Mouse (Mus musculus) right cerebral cortex, postnatal 10 days (tissue): ENCODE measurements at regions not wholly inside any gene's neighbourhood (a gene's known extent, or its start where the extent isn't known, plus 50 kb on each side); places are given as distances from the start of the nearest gene placed in this dataset.

Experiments
- DNase-seq, 2 experiments: peaks; one replicate each; pipeline ENCODE4 v3.0.0; 2021; ENCODE audit warnings: low spot score in 2 of 2

GRCm38 (mm10) chr7:129814149-129814860 lies 222.6 kb downstream of the Wdr11 start:
- DNase-seq, result no peak

DNA sequence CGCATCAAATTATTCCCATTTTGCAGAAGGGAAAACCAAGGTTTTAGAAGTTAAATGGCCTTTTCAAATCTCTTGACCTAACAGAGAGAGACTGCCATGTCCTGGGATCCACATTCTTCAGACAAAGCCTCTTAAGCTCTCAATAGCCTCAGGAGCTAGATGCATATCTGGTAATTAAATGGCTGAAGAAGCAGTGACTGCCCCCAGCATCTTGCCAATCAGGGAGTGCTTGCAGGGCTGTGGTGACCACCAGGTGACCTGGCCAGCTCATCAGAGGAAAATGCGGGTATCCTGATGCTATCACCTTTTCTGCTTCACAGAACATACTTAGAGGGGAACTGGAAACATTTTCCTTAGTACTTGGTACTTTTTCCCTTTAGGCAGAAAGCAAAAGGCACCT lies 227.2 kb downstream of the Wdr11 start:
- no peak for DNase-seq

DNA sequence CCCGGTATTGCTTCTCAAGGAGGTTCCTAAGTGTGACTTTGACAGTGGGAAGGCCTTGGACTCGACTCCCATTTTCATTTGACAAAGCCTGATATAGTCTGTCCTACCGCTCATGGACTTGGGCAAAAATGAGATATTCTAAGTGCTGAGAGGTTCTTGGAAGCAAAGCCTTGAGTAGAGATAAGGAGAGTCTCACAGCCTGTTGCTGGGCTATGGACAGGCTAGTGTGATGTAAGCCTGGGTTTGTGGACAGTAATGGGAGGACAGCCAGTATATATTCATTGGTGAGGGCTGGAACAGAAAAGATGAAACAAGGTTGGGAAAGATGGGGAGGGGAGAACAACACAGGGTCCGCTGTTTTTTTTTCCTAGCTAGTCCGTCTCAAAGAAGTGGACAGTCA lies 228.0 kb downstream of the Wdr11 start:
- DNase-seq, result no peak

DNA sequence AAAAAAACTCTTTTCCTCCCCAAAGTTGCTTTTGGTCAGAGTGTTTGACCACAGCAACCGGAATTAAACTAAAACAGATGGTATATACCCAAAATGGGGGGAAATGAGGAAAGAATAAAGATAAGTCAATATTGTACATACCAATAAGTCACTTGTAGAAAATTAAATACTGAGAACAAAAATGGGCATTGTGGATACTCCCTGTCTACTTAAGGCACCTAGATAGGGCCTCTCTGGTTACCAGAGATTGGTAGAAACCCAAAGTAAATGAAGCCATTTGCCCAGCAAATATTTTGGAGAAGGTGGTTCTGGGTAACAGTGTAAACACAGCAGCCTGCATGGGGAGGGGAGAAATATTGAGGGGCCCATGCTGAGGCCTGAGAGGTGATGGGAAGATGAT lies 237.3 kb downstream of the Wdr11 start:
- no peak for DNase-seq

DNA sequence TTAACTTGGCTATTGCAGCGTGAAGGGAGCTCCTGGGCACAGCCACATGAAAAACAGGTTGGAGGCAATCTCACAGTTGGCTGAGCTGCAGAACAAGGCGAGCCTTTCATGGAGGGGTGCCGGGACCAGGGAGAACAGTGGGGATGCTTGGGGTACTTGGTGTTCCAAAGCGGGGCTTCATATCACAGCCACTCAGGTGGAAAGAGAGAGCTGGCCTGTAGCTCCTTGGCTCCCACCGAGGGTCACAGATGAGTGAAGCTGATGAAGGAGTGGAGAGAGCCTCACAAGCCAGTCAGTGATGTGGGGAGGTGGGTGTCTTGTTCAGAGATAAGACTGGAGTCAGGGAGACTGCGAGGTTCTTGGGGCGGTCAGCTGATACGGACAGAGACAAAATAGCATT lies 241.2 kb downstream of the Wdr11 start:
- DNase-seq, result no peak

DNA sequence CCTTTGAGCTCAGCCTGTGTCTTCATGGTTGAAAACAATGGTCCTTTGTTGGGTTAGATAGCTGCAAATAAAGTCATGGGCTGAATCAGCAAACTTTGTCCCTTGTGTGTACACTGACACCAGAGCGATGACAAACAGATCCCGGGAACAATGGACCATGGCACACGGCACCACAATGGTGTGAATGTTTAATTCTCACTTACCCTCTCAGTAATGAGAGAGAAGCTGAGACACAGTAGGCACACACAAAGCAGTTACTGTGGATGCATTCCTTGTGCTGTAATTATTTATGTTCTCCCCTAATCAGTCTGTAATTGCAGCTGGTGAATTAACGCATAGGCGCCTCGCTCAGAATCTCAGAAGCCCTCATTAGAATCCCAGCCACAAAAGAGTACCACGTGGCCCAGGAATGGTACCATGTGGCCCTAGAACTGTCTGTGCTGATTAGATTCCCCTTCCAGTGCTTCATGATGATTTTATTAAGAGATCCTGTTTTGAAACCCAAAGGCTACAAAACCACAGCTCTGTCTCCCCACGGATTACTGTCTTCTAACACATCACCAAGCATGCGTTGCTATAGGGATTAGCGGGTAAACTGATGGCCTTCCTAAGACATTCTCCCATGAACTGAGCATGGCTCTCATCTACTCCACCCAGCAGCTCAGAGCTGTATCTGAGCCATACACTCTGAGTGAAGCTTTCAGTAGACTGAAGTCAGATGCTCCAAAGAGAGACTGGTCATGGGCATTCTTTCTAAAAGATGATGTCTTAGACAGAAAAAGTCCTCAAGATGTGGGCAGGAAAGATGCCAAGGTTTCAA lies 250.8 kb downstream of the Wdr11 start:
- peak; percentile 26 to 31 for DNase-seq

GRCm38 (mm10) chr7:129847136-129847535 lies 255.5 kb downstream of the Wdr11 start:
- peak in 1 of 2 experiments; percentile 29 for DNase-seq

DNA sequence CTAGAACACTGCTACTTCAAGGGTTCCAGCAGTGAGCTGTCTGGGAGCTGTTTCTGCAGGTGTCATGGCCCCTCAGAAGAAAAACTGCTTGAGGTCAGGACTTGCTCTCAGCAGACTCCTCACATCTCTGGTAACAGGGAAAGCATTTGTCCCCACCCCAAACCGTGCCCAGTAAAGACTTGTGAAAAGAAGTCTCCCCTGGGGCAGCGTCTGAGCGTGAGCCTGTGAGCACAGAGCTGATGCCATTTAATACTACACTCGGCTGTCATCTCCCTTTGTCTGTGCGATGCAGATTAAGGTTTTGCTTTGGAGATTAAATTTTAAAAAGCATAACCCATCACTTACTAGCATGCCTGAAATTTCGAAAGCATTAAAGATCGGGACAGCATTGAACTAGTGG lies 261.9 kb downstream of the Wdr11 start:
- DNase-seq, result no peak

DNA sequence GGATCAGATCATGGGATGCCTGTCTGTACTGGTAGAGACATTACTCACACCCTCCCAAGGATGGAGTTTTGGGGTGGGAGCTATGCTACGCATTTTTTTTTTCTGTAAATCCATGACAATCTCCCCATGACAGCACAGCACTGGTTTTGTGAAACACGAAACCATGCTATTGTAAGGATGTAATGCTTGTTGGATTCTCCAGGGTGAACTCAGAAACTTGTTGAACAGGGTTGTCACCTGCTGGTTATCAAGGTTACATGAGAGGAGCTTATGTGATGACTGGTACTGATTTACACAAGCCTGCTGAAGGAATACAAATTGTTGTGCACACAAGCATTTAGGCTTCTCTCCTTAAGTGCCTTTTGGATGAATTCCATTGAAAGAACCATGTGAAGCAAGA lies 263.3 kb downstream of the Wdr11 start:
- no peak for DNase-seq

- DNase-seq, result no peak
Observed at GRCm38 (mm10) chr7:129862966-129863365, 271.3 kb downstream of the Wdr11 start.

DNA sequence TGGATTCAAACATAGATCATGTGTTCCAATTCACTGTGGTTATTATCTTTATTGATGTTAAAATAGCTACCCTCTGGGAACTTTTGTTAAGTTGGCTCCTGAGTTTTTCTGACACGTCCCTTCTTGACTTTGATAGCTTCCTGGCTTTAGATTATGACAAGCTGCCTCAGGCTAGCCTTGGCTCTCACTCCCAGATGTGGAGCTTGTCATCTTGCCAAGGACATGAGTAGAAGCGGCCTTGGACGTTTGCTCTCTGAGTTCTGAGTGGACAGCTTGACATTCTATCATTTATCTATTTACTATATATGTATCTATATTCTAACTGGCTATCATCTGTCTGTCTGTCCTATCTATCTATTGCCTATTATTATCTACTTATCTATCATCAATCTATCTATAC lies 273.9 kb downstream of the Wdr11 start:
- DNase-seq, result no peak

DNA sequence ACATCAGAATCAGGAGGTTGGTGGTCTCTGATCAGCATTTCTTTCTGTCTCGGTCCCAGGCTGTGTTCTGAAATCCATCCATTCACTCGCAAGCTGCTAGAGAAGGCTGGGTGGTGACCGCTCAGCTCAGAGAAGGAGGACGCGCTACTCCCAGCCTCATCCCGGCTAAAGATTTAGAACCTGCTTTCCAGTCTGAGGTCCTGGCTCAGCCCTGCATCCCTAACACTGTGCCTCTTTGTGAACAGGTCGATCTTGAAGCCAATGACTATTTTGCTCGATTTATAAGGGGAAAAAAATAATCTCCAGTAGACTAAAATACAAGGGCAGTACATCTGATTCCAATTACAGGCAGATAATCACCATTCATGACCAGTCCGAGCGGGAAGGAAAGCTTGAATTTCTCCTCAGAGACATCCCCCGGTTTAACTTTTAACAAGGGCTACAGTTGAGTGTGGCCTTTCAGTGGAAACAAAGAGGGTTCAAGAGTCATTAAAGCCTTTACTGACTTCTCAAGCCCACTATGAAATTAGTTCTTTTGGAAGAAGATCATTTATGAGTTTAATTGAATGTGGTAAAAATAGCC lies 280.6 kb downstream of the Wdr11 start:
- DNase-seq, result no peak

DNA sequence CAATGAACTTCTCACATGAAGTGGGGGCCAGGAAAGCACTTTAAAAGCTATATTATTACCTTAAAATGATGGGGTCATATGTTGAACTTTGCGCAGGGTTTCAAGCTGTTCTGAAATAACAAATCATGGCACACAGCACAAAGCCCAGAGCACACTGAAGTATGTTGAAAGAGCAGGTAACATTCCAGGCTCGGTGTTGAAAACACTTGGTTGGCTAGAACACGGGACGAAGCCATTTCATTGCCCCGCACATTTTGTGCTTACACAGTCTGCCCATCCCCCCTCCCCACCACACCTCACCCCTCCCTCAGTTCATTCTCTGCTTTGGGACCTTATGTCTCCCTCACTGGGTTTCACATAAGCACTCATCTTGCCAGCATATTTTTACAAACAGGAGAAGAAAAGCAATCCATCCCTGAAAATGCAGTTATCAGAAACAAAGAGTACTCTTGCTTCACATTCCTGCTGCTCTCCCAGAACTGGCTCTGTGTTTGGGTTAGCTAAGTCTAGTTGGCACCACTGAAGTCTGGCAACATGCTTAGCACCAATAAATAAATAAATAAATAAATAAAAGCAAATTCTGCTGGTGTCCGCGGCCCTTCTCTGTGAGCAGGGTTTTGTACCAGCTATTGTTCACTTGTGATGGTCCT lies 284.7 kb downstream of the Wdr11 start:
- DNase-seq, result no peak

- DNase-seq, result no peak
Observed at GRCm38 (mm10) chr7:129876852-129877223, 285.2 kb downstream of the Wdr11 start.

DNA sequence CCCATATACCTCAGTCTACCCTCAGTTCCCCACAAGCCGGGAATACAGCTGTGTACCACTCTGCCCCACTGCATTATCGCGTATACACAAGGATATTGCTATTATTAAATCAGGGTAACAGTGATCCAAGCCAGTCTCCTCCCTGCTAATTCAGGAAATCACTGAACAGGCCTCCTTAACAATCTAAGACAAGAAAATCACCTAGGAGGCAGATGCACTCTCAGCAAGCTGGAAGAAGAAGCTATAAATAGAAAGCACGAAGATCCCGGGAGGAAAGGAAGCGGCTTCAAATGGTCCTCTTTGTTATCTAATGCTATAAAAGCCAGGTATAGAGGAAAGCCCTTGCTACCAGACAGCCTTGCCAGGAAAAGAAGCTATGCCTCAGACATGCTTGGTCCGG lies 304.6 kb downstream of the Wdr11 start:
- no peak for DNase-seq

GRCm38 (mm10) chr7:129897511-129897910 lies 305.8 kb downstream of the Wdr11 start:
- no peak for DNase-seq

GRCm38 (mm10) chr7:129902256-129902655 lies 310.6 kb downstream of the Wdr11 start:
- no peak for DNase-seq

GRCm38 (mm10) chr7:129903126-129903525 lies 311.5 kb downstream of the Wdr11 start:
- peak in 1 of 2 experiments; percentile 46 for DNase-seq

DNA sequence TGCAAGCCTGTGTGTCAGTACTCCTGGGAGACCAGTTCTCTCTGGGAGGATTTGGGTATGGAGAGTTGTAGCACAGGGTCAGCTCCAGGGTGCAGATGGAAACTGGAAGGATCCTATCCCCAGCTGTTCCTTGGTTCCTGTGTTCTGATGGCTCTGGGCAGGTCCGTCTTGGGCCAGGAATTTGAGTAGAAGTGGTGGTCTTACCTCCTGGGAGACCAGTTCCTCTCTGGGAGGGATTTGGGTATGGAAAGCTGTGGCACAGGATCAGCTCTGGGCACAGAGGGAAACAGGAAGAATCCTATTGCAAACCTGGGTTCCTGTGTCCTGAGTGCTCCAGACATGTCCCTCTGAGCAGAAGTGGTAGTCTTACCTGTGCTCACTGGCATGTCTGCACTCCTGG lies 314.5 kb downstream of the Wdr11 start:
- no peak for DNase-seq

DNA sequence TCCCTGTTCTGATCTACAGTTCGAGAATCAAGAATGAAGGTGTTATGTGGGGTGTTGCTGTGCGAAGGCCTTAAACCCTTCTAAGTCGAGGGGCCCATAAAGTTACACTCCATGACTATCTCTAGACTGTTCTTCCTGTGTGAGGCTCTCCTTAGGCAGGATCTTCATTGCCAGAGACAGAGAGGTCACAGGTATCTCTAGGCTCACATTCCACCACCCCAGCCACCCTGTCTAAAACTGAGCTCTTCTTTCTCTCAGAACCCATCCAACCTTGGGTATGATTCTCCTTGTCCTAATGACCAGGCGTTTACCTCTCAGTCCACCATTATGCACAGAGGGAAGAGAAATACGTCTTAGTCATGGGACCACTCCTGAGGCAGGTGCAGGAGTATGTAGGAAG lies 317.2 kb downstream of the Wdr11 start:
- no peak for DNase-seq

- no peak for DNase-seq
Observed at GRCm38 (mm10) chr7:129909730-129910129, 318.1 kb downstream of the Wdr11 start.

DNA sequence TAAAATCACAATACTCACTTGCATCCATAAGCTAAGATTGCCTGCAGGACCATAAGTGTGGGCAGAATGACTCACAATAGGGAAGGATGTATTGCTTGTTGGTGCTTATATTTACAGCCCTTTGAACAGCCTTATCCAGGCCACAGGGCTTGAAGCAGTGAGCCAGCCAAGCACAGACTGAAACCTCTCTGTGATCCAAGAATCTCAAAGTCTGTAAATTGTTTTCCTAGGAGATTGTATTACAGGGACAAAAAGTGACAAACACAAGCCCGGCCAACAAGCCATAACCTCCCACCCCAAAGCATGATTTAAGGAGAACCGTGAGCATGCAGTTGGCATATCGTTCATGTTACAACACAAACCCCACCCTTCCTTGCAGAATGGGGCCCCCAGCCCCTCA lies 319.2 kb downstream of the Wdr11 start:
- no peak for DNase-seq
